Mouse (Mus musculus) hindbrain, embryonic 15.5 days (tissue): ENCODE data around the gene Olfr312. TPM values are rescaled to one million over a fixed set of nuclear protein-coding genes. Genes with fewer than 3 reads are reported as not detected.
"Not testable (repeated sequence)": the region's sequence is repeated elsewhere in the genome, so short reads cannot be mapped to it uniquely, and the experiment has no call there.

Experiments
- ATAC-seq: fragments of 200-750 bp; cut with Nextera tagmentation; 2 replicates; pipeline ENCODE4 v1.8.0; 2017; ENCODE audit warnings: low read depth, moderate number of reproducible peaks, moderate TSS enrichment; ENCODE audit not compliant: low FRiP score
- H3K27ac ChIP-seq: fragments of 300-500 bp; sonication (generic); replicated peaks from 2 replicates; pipeline ENCODE4 v1.5.1; 2015; ENCODE audit warnings: mild to moderate bottlenecking, inconsistent platforms
- H3K27me3 ChIP-seq: fragments of 300-500 bp; sonication (generic); 2 replicates; pipeline ENCODE4 v1.6.1; 2015; ENCODE audit warnings: control low read depth, inconsistent platforms
- H3K36me3 ChIP-seq: fragments of 300-500 bp; sonication (generic); 2 replicates; pipeline ENCODE4 v1.6.1; 2015; ENCODE audit warnings: control low read depth, inconsistent platforms
- H3K4me1 ChIP-seq: fragments of 300-500 bp; sonication (generic); replicated peaks from 2 replicates; pipeline ENCODE4 v1.6.1; 2015; ENCODE audit warnings: control low read depth, inconsistent platforms
- H3K4me2 ChIP-seq: fragments of 300-500 bp; sonication (generic); 2 replicates; pipeline ENCODE4 v1.6.1; 2015; ENCODE audit warnings: moderate library complexity, mild to moderate bottlenecking, inconsistent platforms
- H3K4me3 ChIP-seq: fragments of 300-500 bp; sonication (generic); 2 replicates; pipeline ENCODE4 v1.5.1; 2015; ENCODE audit warnings: mild to moderate bottlenecking, inconsistent platforms
- H3K9ac ChIP-seq: fragments of 300-500 bp; sonication (generic); 2 replicates; pipeline ENCODE4 v1.6.1; 2015; ENCODE audit warnings: inconsistent platforms
- H3K9me3 ChIP-seq: fragments of 300-500 bp; sonication (generic); 2 replicates; pipeline ENCODE4 v1.6.1; 2016; ENCODE audit warnings: control low read depth, inconsistent platforms
- WGBS: fragments of 180-500 bp; shearing (Covaris S2); methylation state at CpG from one replicate; pipeline ENCODE4 v1.1.7; 2015; 5-methylcytosine and 5-hydroxymethylcytosine counted together
- polyA plus RNA-seq: library from polyadenylated mRNA; unstranded; fragments of >200 nt; fragmentation: Nextera tagmentation; extraction: Ambion mirVana; gene quantifications from 2 replicates; pipeline ENCODE4 v1.2.1, GENCODE M21; 2015

The Olfr312 gene
- polyA plus RNA-seq: not detected in 2 replicates

- not testable (repeated sequence) for H3K4me3 ChIP-seq, H3K4me2 ChIP-seq, H3K27me3 ChIP-seq, H3K27ac ChIP-seq, H3K9ac ChIP-seq, ATAC-seq, H3K4me1 ChIP-seq, H3K36me3 ChIP-seq, H3K9me3 ChIP-seq
These were observed at the start of gene Olfr312 for GRCm38 (mm10) chr11:58828937-58829336. Gene Olfr312 (plus strand): TSS chr11:58829237.

- no peak within 1 kb of the TSS for H3K4me3 ChIP-seq
- no peaks in the 10 kb centered on the region for H3K9me3 ChIP-seq
- H3K36me3 ChIP-seq: no peaks in the 10 kb centered on the region
- no peaks in the 10 kb centered on the region for H3K4me1 ChIP-seq
- ATAC-seq: no peak
- H3K4me2 ChIP-seq: no peak within 1 kb of the TSS
- no peak within 1 kb of the TSS for H3K27ac ChIP-seq
- WGBS: 85% methylated on average over 6 of the region's 6 CpGs
- H3K9ac ChIP-seq: no peak within 1 kb of the TSS
- no peaks in the 10 kb centered on the region for H3K27me3 ChIP-seq
These were observed 46.5 kb upstream of the Olfr312 start, which contains the start of gene Olfr314 for GRCm38 (mm10) chr11:58782480-58783089. Gene Olfr314 (plus strand): TSS chr11:58782952.

- no peaks in the 10 kb centered on the region for H3K27me3 ChIP-seq
- ATAC-seq: no peak
- no peaks in the 10 kb centered on the region for H3K36me3 ChIP-seq
- no peak overlapping the region for H3K4me3 ChIP-seq
- H3K4me1 ChIP-seq: no peaks in the 10 kb centered on the region
- H3K9ac ChIP-seq: no peak overlapping the region
- no peak overlapping the region for H3K4me2 ChIP-seq
- no peak overlapping the region for H3K27ac ChIP-seq
- H3K9me3 ChIP-seq: no peaks in the 10 kb centered on the region
- 79% methylated on average over 2 of the region's 2 CpGs for WGBS
These were observed 44.9 kb upstream of the Olfr312 start for GRCm38 (mm10) chr11:58784182-58784581.

- WGBS: 92% methylated on average over 10 of the region's 10 CpGs
- H3K27me3 ChIP-seq: no peaks in the 10 kb centered on the region
- H3K4me2 ChIP-seq: no peak overlapping the region
- H3K9me3 ChIP-seq: no peaks in the 10 kb centered on the region
- H3K9ac ChIP-seq: no peak overlapping the region
- no peak overlapping the region for H3K4me3 ChIP-seq
- no peaks in the 10 kb centered on the region for H3K36me3 ChIP-seq
- no peaks in the 10 kb centered on the region for H3K4me1 ChIP-seq
- no peak for ATAC-seq
- no peak overlapping the region for H3K27ac ChIP-seq
These were observed 41.4 kb upstream of the Olfr312 start for GRCm38 (mm10) chr11:58787651-58788050.

- ATAC-seq: no peak
- Histone ChIP-seq H3K4me1 (no peaks in the 10 kb centered on the region), H3K27ac (no peak overlapping the region), H3K4me3 (no peak overlapping the region), H3K9ac (no peak overlapping the region), H3K4me2 (no peak overlapping the region), H3K9me3 (no peaks in the 10 kb centered on the region), H3K27me3 (no peaks in the 10 kb centered on the region), H3K36me3 (no peaks in the 10 kb centered on the region)
- WGBS: 85% methylated on average over 8 of the region's 8 CpGs
These were observed 40.7 kb upstream of the Olfr312 start for GRCm38 (mm10) chr11:58788346-58788745.

- ATAC-seq: no peak
- H3K4me3 ChIP-seq: no peak overlapping the region
- no peaks in the 10 kb centered on the region for H3K27me3 ChIP-seq
- H3K4me2 ChIP-seq: no peak overlapping the region
- no peaks in the 10 kb centered on the region for H3K4me1 ChIP-seq
- no peak overlapping the region for H3K27ac ChIP-seq
- H3K9me3 ChIP-seq: no peaks in the 10 kb centered on the region
- 24% methylated on average over 3 of the region's 3 CpGs for WGBS
- no peaks in the 10 kb centered on the region for H3K36me3 ChIP-seq
- 0 out of 2 replicates have a peak overlapping the region, but pooled peaks have one; percentile 17 for H3K9ac ChIP-seq
These were observed 39.5 kb upstream of the Olfr312 start for GRCm38 (mm10) chr11:58789532-58789931.

GRCm38 (mm10) chr11:58790053-58790452, 39.0 kb upstream of the Olfr312 start:
- ATAC-seq: no peak
- 56% methylated on average over 2 of the region's 2 CpGs for WGBS
- H3K9ac ChIP-seq: no peak overlapping the region
- no peak overlapping the region for H3K27ac ChIP-seq
- H3K36me3 ChIP-seq: no peaks in the 10 kb centered on the region
- no peak overlapping the region for H3K4me2 ChIP-seq
- H3K4me3 ChIP-seq: no peak overlapping the region
- H3K4me1 ChIP-seq: no peaks in the 10 kb centered on the region
- no peaks in the 10 kb centered on the region for H3K27me3 ChIP-seq
- H3K9me3 ChIP-seq: no peaks in the 10 kb centered on the region

GRCm38 (mm10) chr11:58790646-58791045, 38.4 kb upstream of the Olfr312 start:
- Histone ChIP-seq H3K9ac (no peak overlapping the region), H3K9me3 (no peaks in the 10 kb centered on the region), H3K27ac (no peak overlapping the region), H3K27me3 (no peaks in the 10 kb centered on the region), H3K36me3 (no peaks in the 10 kb centered on the region), H3K4me1 (no peaks in the 10 kb centered on the region), H3K4me2 (no peak overlapping the region), H3K4me3 (no peak overlapping the region)
- ATAC-seq: no peak
- 85% methylated on average over 6 of the region's 6 CpGs for WGBS

GRCm38 (mm10) chr11:58795856-58796255, 33.2 kb upstream of the Olfr312 start:
- H3K27me3 ChIP-seq: no peaks in the 10 kb centered on the region
- 100% methylated on average over 2 of the region's 2 CpGs for WGBS
- H3K4me3 ChIP-seq: no peak overlapping the region
- H3K9ac ChIP-seq: no peak overlapping the region
- H3K36me3 ChIP-seq: no peaks in the 10 kb centered on the region
- no peak overlapping the region for H3K4me2 ChIP-seq
- H3K9me3 ChIP-seq: no peaks in the 10 kb centered on the region
- H3K4me1 ChIP-seq: no peaks in the 10 kb centered on the region
- no peak for ATAC-seq
- no peak overlapping the region for H3K27ac ChIP-seq

GRCm38 (mm10) chr11:58796850-58797249, 32.2 kb upstream of the Olfr312 start:
- 85% methylated on average over 7 of the region's 7 CpGs for WGBS
- no peaks in the 10 kb centered on the region for H3K36me3 ChIP-seq
- H3K4me1 ChIP-seq: peaks cover 10% of the 10 kb centered on the region
- H3K9me3 ChIP-seq: no peaks in the 10 kb centered on the region
- H3K9ac ChIP-seq: no peak overlapping the region
- ATAC-seq: no peak
- no peak overlapping the region for H3K4me3 ChIP-seq
- H3K27ac ChIP-seq: no peak overlapping the region
- no peaks in the 10 kb centered on the region for H3K27me3 ChIP-seq
- H3K4me2 ChIP-seq: no peak overlapping the region

GRCm38 (mm10) chr11:58799747-58800146, 29.3 kb upstream of the Olfr312 start:
- 82% methylated on average over 5 of the region's 5 CpGs for WGBS

GRCm38 (mm10) chr11:58801558-58802228, 27.3 kb upstream of the Olfr312 start, which contains the start of gene Fam183b:
Gene Fam183b (minus strand): TSS chr11:58801960.
- Histone ChIP-seq H3K4me1 (peaks cover 12% of the 10 kb centered on the region), H3K36me3 (no peaks in the 10 kb centered on the region), H3K27ac (no peak within 1 kb of the TSS), H3K27me3 (no peaks in the 10 kb centered on the region), H3K4me3 (peak within 1 kb of the TSS; percentile 14; the same call in 1 of the 2 replicates), H3K4me2 (peak within 1 kb of the TSS; percentile 42), H3K9ac (peak within 1 kb of the TSS; percentile 16; the same call in 1 of the 2 replicates), H3K9me3 (no peaks in the 10 kb centered on the region)
- ATAC-seq: peak; percentile 78
- WGBS: 23% methylated on average over 14 of the region's 14 CpGs

More at GRCm38 (mm10) chr11:58799747-58800146, 29.3 kb upstream of the Olfr312 start:
- Histone ChIP-seq H3K9me3 (no peaks in the 10 kb centered on the region), H3K36me3 (no peaks in the 10 kb centered on the region), H3K4me3 (no peak overlapping the region), H3K4me1 (peaks cover 12% of the 10 kb centered on the region), H3K9ac (no peak overlapping the region), H3K27ac (no peak overlapping the region), H3K27me3 (no peaks in the 10 kb centered on the region), H3K4me2 (no peak overlapping the region)
- no peak for ATAC-seq
